ENCODE assay signal across 14 mouse cellular contexts in the genomic region with DNA sequence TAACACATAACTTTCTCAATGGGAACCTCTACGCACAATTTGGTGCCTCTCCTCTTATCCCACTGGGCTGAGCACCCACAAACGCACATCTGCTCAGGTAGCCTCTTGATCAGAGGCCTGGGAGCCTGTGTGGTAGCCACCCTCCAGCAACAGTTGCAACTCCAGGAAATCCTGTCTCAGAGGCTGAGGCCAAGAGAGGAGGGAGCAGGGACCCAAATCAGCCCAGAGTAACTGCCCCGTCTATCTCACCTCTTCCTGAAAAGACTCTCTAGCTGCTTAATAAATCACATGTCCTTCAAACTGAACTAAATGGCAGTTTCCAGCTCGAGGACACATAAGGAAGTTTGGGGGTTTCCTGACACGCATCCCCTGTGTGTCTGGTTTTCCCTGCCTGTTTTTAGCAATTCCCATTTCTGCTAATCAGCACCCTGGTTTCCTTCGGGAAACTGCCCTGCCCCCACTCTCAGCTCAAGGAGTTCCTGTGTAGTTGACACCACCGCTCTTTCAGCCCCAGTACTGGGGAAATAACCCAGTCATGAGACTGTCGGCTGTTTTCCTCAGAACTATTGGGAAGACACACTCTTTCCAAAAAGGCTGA. TPM values are rescaled to one million over a fixed set of nuclear protein-coding genes. Genes with fewer than 3 reads are reported as not detected.
DNase-seq lines count a peak whose midpoint lies in the region; ATAC-seq and TF ChIP-seq lines count a peak whose summit lies in the region.
"Had no signal": no experiment of that assay in that cellular context is flagged by ENCODE, and none has a peak within 500 bp of the region (broad histone marks: within the 10 kb centered on the region; RNA-seq: fewer than 3 reads in every experiment).

No protein-coding gene starts in this region.

- no peak overlapping the region for H3K9ac ChIP-seq in heart, embryonic 15.5 days
- no peak overlapping the region for H3K9ac ChIP-seq in liver, adult 2 months (ENCODE audit: low read depth, low read length)
- H3K9ac ChIP-seq in forebrain, embryonic 11.5 days (ENCODE audit: low read length): no peak overlapping the region
- H3K9ac ChIP-seq in intestine, postnatal 0 days (ENCODE audit: low read depth, low read length): no peak overlapping the region
- H3K9ac ChIP-seq: forebrain, postnatal 0 days; limb, embryonic 13.5 days; midbrain, embryonic 12.5 days had no signal

- no peak overlapping the region for H3K4me2 ChIP-seq in heart, embryonic 15.5 days
- no peak overlapping the region for H3K4me2 ChIP-seq in forebrain, embryonic 11.5 days (ENCODE audit: low read depth, low read length, severe bottlenecking)
- H3K4me2 ChIP-seq in intestine, postnatal 0 days (replicated peaks; ENCODE audit: low read depth): no peak overlapping the region
- H3K4me2 ChIP-seq: limb, embryonic 13.5 days; midbrain, embryonic 12.5 days had no signal

- no peak overlapping the region for H3K4me3 ChIP-seq in heart, embryonic 15.5 days
- no peak overlapping the region for H3K4me3 ChIP-seq in brown adipose tissue, adult 24 weeks (ENCODE audit: insufficient read depth, low read depth, low read length)
- H3K4me3 ChIP-seq in liver, adult 2 months (ENCODE audit: insufficient read depth, low read depth, low read length): no peak overlapping the region
- no peak overlapping the region for H3K4me3 ChIP-seq in forebrain, embryonic 11.5 days (ENCODE audit: low read depth, low read length)
- H3K4me3 ChIP-seq in intestine, postnatal 0 days (ENCODE audit: low read depth, low read length): no peak overlapping the region
- H3K4me3 ChIP-seq: limb, embryonic 13.5 days; midbrain, embryonic 12.5 days had no signal

- H3K9me3 ChIP-seq in heart, embryonic 15.5 days (replicated peaks): no peaks in the 10 kb centered on the region
- H3K9me3 ChIP-seq in forebrain, embryonic 11.5 days (ENCODE audit: control insufficient read depth, low read length): no peaks in the 10 kb centered on the region
- no peaks in the 10 kb centered on the region for H3K9me3 ChIP-seq in intestine, postnatal 0 days (ENCODE audit: control insufficient read depth)
- H3K9me3 ChIP-seq: limb, embryonic 13.5 days; midbrain, embryonic 12.5 days had no signal

- no peaks in the 10 kb centered on the region for H3K27me3 ChIP-seq in heart, embryonic 15.5 days
- no peaks in the 10 kb centered on the region for H3K27me3 ChIP-seq in liver, adult 2 months (ENCODE audit: control insufficient read depth, insufficient read depth, low read length)
- no peaks in the 10 kb centered on the region for H3K27me3 ChIP-seq in forebrain, embryonic 11.5 days (ENCODE audit: control insufficient read depth, insufficient read depth, low read length)
- H3K27me3 ChIP-seq in intestine, postnatal 0 days (replicated peaks; ENCODE audit: control insufficient read depth, insufficient read depth, low read length): no peaks in the 10 kb centered on the region
- H3K27me3 ChIP-seq: limb, embryonic 13.5 days; midbrain, embryonic 12.5 days had no signal

- WGBS in heart, embryonic 15.5 days: 52% methylated on average over 8 of the region's 8 CpGs
- 76% methylated on average over 8 of the region's 8 CpGs for WGBS in liver, adult 2 months
- WGBS in forebrain, embryonic 11.5 days: 79% methylated on average over 8 of the region's 8 CpGs
- 67% methylated on average over 8 of the region's 8 CpGs for WGBS in intestine, postnatal 0 days

- TF ChIP-seq POLR2A in liver, adult 2 months (IDR thresholded peaks at IDR 0.05; ENCODE audit: extremely low read depth, insufficient read depth, low read length): no peak

- no peaks in the 10 kb centered on the region for H3K36me3 ChIP-seq in heart, embryonic 15.5 days
- no peaks in the 10 kb centered on the region for H3K36me3 ChIP-seq in liver, adult 2 months (ENCODE audit: control insufficient read depth, insufficient read depth, low read length)
- no peaks in the 10 kb centered on the region for H3K36me3 ChIP-seq in forebrain, embryonic 11.5 days (ENCODE audit: control insufficient read depth, insufficient read depth, low read length)
- H3K36me3 ChIP-seq in intestine, postnatal 0 days (ENCODE audit: control insufficient read depth, insufficient read depth): no peaks in the 10 kb centered on the region
- H3K36me3 ChIP-seq: limb, embryonic 13.5 days; midbrain, embryonic 12.5 days had no signal

- ATAC-seq in heart, embryonic 15.5 days (replicated peaks; ENCODE audit: insufficient number of reproducible peaks, insufficient read depth, low FRiP score, low read depth): 0 out of 2 replicates have a peak, but pooled peaks have one; percentile 39
- no peak for ATAC-seq in forebrain, embryonic 11.5 days (replicated peaks; ENCODE audit: low FRiP score)
- ATAC-seq in intestine, postnatal 0 days: no peak
- ATAC-seq: forebrain, postnatal 0 days had no signal

- TF ChIP-seq CTCF in liver, adult 2 months (IDR thresholded peaks at IDR 0.05; ENCODE audit: low read depth, low read length): no peak
- no peak for TF ChIP-seq CTCF in intestine, postnatal 0 days (IDR thresholded peaks at IDR 0.05; ENCODE audit: low read depth)

- intact Hi-C loops in heart, postnatal 25 days (cut with DNase I): no loop called here

- DNase-seq in heart, postnatal 25 days (ENCODE audit: low spot score): no peak
- peak; percentile 40 for DNase-seq in heart, postnatal 4 days
- DNase-seq in liver, adult 2 months (ENCODE audit: extremely low read depth, low read depth, low spot score): no peak
- DNase-seq in thymus, adult 18-20 months: no peak
- no peak for DNase-seq in forebrain, embryonic 11.5 days (ENCODE audit: low spot score)
- DNase-seq: cerebellum, adult 9-10 months; forebrain, postnatal 0 days; gastrocnemius, postnatal 36 days; retina, postnatal 1 day had no signal

- H3K79me2 ChIP-seq in liver, adult 2 months (ENCODE audit: control insufficient read depth, insufficient read depth, low read length): no peaks in the 10 kb centered on the region

- H3K27ac ChIP-seq in heart, embryonic 15.5 days: peak overlapping the region; percentile 40; the same call in 1 of the 2 replicates
- H3K27ac ChIP-seq in brown adipose tissue, adult 24 weeks (replicated peaks; ENCODE audit: low read depth, low read length): 0 out of 2 replicates have a peak overlapping the region, but pooled peaks have one; percentile 8
- peak overlapping the region; percentile 26 for H3K27ac ChIP-seq in liver, adult 2 months (replicated peaks; ENCODE audit: insufficient read depth, low read depth, low read length)
- no peak overlapping the region for H3K27ac ChIP-seq in forebrain, embryonic 11.5 days (ENCODE audit: low read depth, low read length)
- H3K27ac ChIP-seq in intestine, postnatal 0 days (ENCODE audit: low read depth, low read length): no peak overlapping the region
- H3K27ac ChIP-seq: limb, embryonic 13.5 days; midbrain, embryonic 12.5 days had no signal

- peaks cover 21% of the 10 kb centered on the region for H3K4me1 ChIP-seq in heart, embryonic 15.5 days (replicated peaks)
- H3K4me1 ChIP-seq in brown adipose tissue, adult 24 weeks (ENCODE audit: control insufficient read depth, insufficient read depth, insufficient read length, low read length): no peaks in the 10 kb centered on the region
- 0 out of 2 replicates have a peak, but pooled peaks cover 4% of the 10 kb centered on the region for H3K4me1 ChIP-seq in liver, adult 2 months (ENCODE audit: control insufficient read depth, insufficient read depth, low read length)
- H3K4me1 ChIP-seq in forebrain, embryonic 11.5 days (replicated peaks; ENCODE audit: control insufficient read depth, insufficient read depth, low read length): no peaks in the 10 kb centered on the region
- H3K4me1 ChIP-seq in intestine, postnatal 0 days (replicated peaks; ENCODE audit: control insufficient read depth, insufficient read depth, low read length): peaks cover 10% of the 10 kb centered on the region; the same call in 1 of the 2 replicates
- H3K4me1 ChIP-seq: midbrain, embryonic 12.5 days had no signal

RNA-seq across cellular contexts. Expression of a gene that starts 18.4 kb away (rescaled TPM):
- 14.8 and 15.8 TPM in 2 replicates for polyA plus RNA-seq in heart, embryonic 15.5 days (2015; fragmentation: Nextera tagmentation; extraction: Ambion mirVana)
- total RNA-seq in heart, postnatal 25 days (2021): 10 to 100 TPM; 20.1 to 29.1 TPM
- polyA plus RNA-seq in brown adipose tissue, adult 24 weeks (2012; ENCODE audit: insufficient read depth, insufficient read length, missing spikeins): 4.8 and 8.8 TPM in 2 replicates
- 10 to 100 TPM; 20.4 to 22.1 TPM for total RNA-seq in heart, postnatal 4 days (2021)
- total RNA-seq in liver, adult 2 months (2014; rRNA removed): 39.1 and 43.0 TPM in 2 replicates
- 4.5 and 8.9 TPM in 2 replicates for polyA plus RNA-seq in liver, adult 2 months (2012; rRNA removed)
- polyA plus RNA-seq in forebrain, embryonic 11.5 days (2014; fragmentation: Nextera tagmentation; extraction: Ambion mirVana): 31.0 and 33.2 TPM in 2 replicates
- polyA plus RNA-seq in intestine, postnatal 0 days (2015; fragmentation: Nextera tagmentation; extraction: Ambion mirVana): 20.1 and 26.1 TPM in 2 replicates

Comparison
In these comparisons a context has a peak if more than half of its experiments do, and no peak if none do; other contexts are left out.
1. H3K27ac ChIP-seq: peak in heart, embryonic 15.5 days (single experiment), brown adipose tissue, adult 24 weeks (single experiment) and liver, adult 2 months (single experiment); none in forebrain, embryonic 11.5 days (single experiment) and intestine, postnatal 0 days (single experiment).